Mouse (Mus musculus): Measurements from ENCODE around the gene Gpa33. TPM values are rescaled to one million over a fixed set of nuclear protein-coding genes. Genes with fewer than 3 reads are reported as not detected.

Gpa33 gene
- total and polyA plus RNA-seq, 2 experiments = 0.31 TPM; not detected in 1

GRCm38 (mm10) chr1:166184391-166185229 is 54.6 kb downstream of the Gpa33 start:
- TF ChIP-seq POLR2A (IDR thresholded peaks at IDR 0.05; ENCODE audit: extremely low read depth, insufficient read depth, low read length) = no peak
- no peak for TF ChIP-seq CTCF (IDR thresholded peaks at IDR 0.05; ENCODE audit: low read depth, low read length)
- no peaks in the 10 kb centered on the region for H3K4me1 ChIP-seq (ENCODE audit: control insufficient read depth, insufficient read depth, low read length)
- no peak for DNase-seq (ENCODE audit: extremely low read depth, low read depth, low spot score)
- no peak overlapping the region for H3K4me3 ChIP-seq (ENCODE audit: insufficient read depth, low read depth, low read length)
- 73% methylated on average over 22 of the region's 22 CpGs for WGBS
- no peak overlapping the region for H3K9ac ChIP-seq (ENCODE audit: low read depth, low read length)
- H3K36me3 ChIP-seq (ENCODE audit: control insufficient read depth, insufficient read depth, low read length) = no peaks in the 10 kb centered on the region
- no peaks in the 10 kb centered on the region for H3K27me3 ChIP-seq (ENCODE audit: control insufficient read depth, insufficient read depth, low read length)
- H3K79me2 ChIP-seq (ENCODE audit: control insufficient read depth, insufficient read depth, low read length) = no peaks in the 10 kb centered on the region
- H3K27ac ChIP-seq (replicated peaks; ENCODE audit: insufficient read depth, low read depth, low read length) = no peak overlapping the region

- Histone ChIP-seq H3K27me3 (ENCODE audit: control insufficient read depth, insufficient read depth, low read length) (no peaks in the 10 kb centered on the region), H3K36me3 (ENCODE audit: control insufficient read depth, insufficient read depth, low read length) (no peaks in the 10 kb centered on the region), H3K4me1 (ENCODE audit: control insufficient read depth, insufficient read depth, low read length) (no peaks in the 10 kb centered on the region), H3K4me3 (ENCODE audit: insufficient read depth, low read depth, low read length) (no peak overlapping the region), H3K27ac (replicated peaks; ENCODE audit: insufficient read depth, low read depth, low read length) (no peak overlapping the region), H3K9ac (ENCODE audit: low read depth, low read length) (no peak overlapping the region), H3K79me2 (ENCODE audit: control insufficient read depth, insufficient read depth, low read length) (no peaks in the 10 kb centered on the region)
- no peak for TF ChIP-seq CTCF (IDR thresholded peaks at IDR 0.05; ENCODE audit: low read depth, low read length)
- TF ChIP-seq POLR2A (IDR thresholded peaks at IDR 0.05; ENCODE audit: extremely low read depth, insufficient read depth, low read length) = no peak
- no peak for DNase-seq (ENCODE audit: extremely low read depth, low read depth, low spot score)
- WGBS = 79% methylated on average over 5 of the region's 5 CpGs
Observed at GRCm38 (mm10) chr1:166185357-166185756, 55.3 kb downstream of the Gpa33 start.

DNA sequence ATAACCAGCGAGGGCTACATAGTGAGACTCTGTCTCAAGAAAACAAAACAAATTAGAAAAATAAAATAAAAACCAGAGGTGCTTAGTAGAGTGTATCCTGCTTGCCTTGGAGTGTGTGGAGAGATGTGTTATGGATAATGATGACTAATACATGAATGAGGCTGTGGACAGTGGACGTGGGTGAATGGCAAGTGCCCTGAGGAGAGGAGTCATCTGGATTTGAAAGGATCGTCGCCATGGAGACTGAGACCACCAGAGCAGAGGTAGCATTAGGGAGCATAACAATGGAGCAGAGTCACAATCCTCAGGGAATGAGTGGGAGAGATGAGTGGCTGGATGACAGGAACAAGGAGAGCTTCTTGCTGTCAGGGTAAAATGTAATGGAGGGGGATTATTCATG is 59.8 kb downstream of the Gpa33 start:
- H3K27me3 ChIP-seq (ENCODE audit: control insufficient read depth, insufficient read depth, low read length) = no peaks in the 10 kb centered on the region
- no peak overlapping the region for H3K4me3 ChIP-seq (ENCODE audit: insufficient read depth, low read depth, low read length)

GRCm38 (mm10) chr1:166204171-166204570 is 74.1 kb downstream of the Gpa33 start:
- Histone ChIP-seq H3K27me3 (ENCODE audit: control insufficient read depth, insufficient read depth, low read length) (no peaks in the 10 kb centered on the region), H3K9ac (ENCODE audit: low read depth, low read length) (no peak overlapping the region), H3K27ac (replicated peaks; ENCODE audit: insufficient read depth, low read depth, low read length) (no peak overlapping the region), H3K4me1 (ENCODE audit: control insufficient read depth, insufficient read depth, low read length) (no peaks in the 10 kb centered on the region), H3K36me3 (ENCODE audit: control insufficient read depth, insufficient read depth, low read length) (no peaks in the 10 kb centered on the region), H3K4me3 (ENCODE audit: insufficient read depth, low read depth, low read length) (no peak overlapping the region), H3K79me2 (ENCODE audit: control insufficient read depth, insufficient read depth, low read length) (no peaks in the 10 kb centered on the region)
- TF ChIP-seq CTCF (IDR thresholded peaks at IDR 0.05; ENCODE audit: low read depth, low read length) = no peak
- no peak for TF ChIP-seq POLR2A (IDR thresholded peaks at IDR 0.05; ENCODE audit: extremely low read depth, insufficient read depth, low read length)
- 59% methylated on average over 5 of the region's 5 CpGs for WGBS
- no peak for DNase-seq (ENCODE audit: extremely low read depth, low read depth, low spot score)

More for the DNA sequence above, 59.8 kb downstream of the Gpa33 start:
- H3K79me2 ChIP-seq (ENCODE audit: control insufficient read depth, insufficient read depth, low read length) = no peaks in the 10 kb centered on the region
- H3K4me1 ChIP-seq (ENCODE audit: control insufficient read depth, insufficient read depth, low read length) = no peaks in the 10 kb centered on the region
- no peaks in the 10 kb centered on the region for H3K36me3 ChIP-seq (ENCODE audit: control insufficient read depth, insufficient read depth, low read length)
- no peak overlapping the region for H3K9ac ChIP-seq (ENCODE audit: low read depth, low read length)
- no peak overlapping the region for H3K27ac ChIP-seq (replicated peaks; ENCODE audit: insufficient read depth, low read depth, low read length)
- no peak for DNase-seq (ENCODE audit: extremely low read depth, low read depth, low spot score)
- no peak for TF ChIP-seq POLR2A (IDR thresholded peaks at IDR 0.05; ENCODE audit: extremely low read depth, insufficient read depth, low read length)
- TF ChIP-seq CTCF (IDR thresholded peaks at IDR 0.05; ENCODE audit: low read depth, low read length) = no peak
- 88% methylated on average over 4 of the region's 4 CpGs for WGBS

GRCm38 (mm10) chr1:166205159-166205558 is 75.1 kb downstream of the Gpa33 start:
- Histone ChIP-seq H3K27ac (replicated peaks; ENCODE audit: insufficient read depth, low read depth, low read length) (no peak overlapping the region), H3K27me3 (ENCODE audit: control insufficient read depth, insufficient read depth, low read length) (no peaks in the 10 kb centered on the region), H3K36me3 (ENCODE audit: control insufficient read depth, insufficient read depth, low read length) (no peaks in the 10 kb centered on the region), H3K9ac (ENCODE audit: low read depth, low read length) (no peak overlapping the region), H3K4me1 (ENCODE audit: control insufficient read depth, insufficient read depth, low read length) (no peaks in the 10 kb centered on the region), H3K79me2 (ENCODE audit: control insufficient read depth, insufficient read depth, low read length) (no peaks in the 10 kb centered on the region), H3K4me3 (ENCODE audit: insufficient read depth, low read depth, low read length) (no peak overlapping the region)
- no peak for DNase-seq (ENCODE audit: extremely low read depth, low read depth, low spot score)
- TF ChIP-seq CTCF (IDR thresholded peaks at IDR 0.05; ENCODE audit: low read depth, low read length) (no peak), POLR2A (IDR thresholded peaks at IDR 0.05; ENCODE audit: extremely low read depth, insufficient read depth, low read length) (no peak)
- 78% methylated on average over 3 of the region's 3 CpGs for WGBS

GRCm38 (mm10) chr1:166209371-166209770 is 79.3 kb downstream of the Gpa33 start:
- Histone ChIP-seq H3K27me3 (ENCODE audit: control insufficient read depth, insufficient read depth, low read length) (no peaks in the 10 kb centered on the region), H3K4me3 (ENCODE audit: insufficient read depth, low read depth, low read length) (no peak overlapping the region), H3K79me2 (ENCODE audit: control insufficient read depth, insufficient read depth, low read length) (no peaks in the 10 kb centered on the region), H3K4me1 (ENCODE audit: control insufficient read depth, insufficient read depth, low read length) (no peaks in the 10 kb centered on the region), H3K9ac (ENCODE audit: low read depth, low read length) (no peak overlapping the region), H3K27ac (replicated peaks; ENCODE audit: insufficient read depth, low read depth, low read length) (no peak overlapping the region), H3K36me3 (ENCODE audit: control insufficient read depth, insufficient read depth, low read length) (no peaks in the 10 kb centered on the region)
- TF ChIP-seq CTCF (IDR thresholded peaks at IDR 0.05; ENCODE audit: low read depth, low read length) = no peak
- no peak for TF ChIP-seq POLR2A (IDR thresholded peaks at IDR 0.05; ENCODE audit: extremely low read depth, insufficient read depth, low read length)
- 78% methylated on average over 6 of the region's 6 CpGs for WGBS
- DNase-seq (ENCODE audit: extremely low read depth, low read depth, low spot score) = no peak
